Mouse (Mus musculus) G1E (cell line): ENCODE measurements around the gene Vps13d.

ENCODE experiments used
- CTCF ChIP-seq: IDR thresholded peaks from 2 replicates; pipeline ENCODE4 v1.5.1; 2012; ENCODE audit warnings: low read depth, low read length, inconsistent platforms, mixed read lengths
- GATA1 ChIP-seq: IDR thresholded peaks from 2 replicates; pipeline ENCODE4 v1.6.1; 2012; ENCODE audit warnings: borderline replicate concordance, low read length, inconsistent platforms, mixed read lengths
- GATA2 ChIP-seq: IDR thresholded peaks from 2 replicates; pipeline ENCODE4 v1.6.1; 2012; ENCODE audit warnings: low read depth, low read length, inconsistent platforms, borderline replicate concordance
- POLR2AphosphoS5 ChIP-seq: IDR thresholded peaks from 2 replicates; pipeline ENCODE4 v1.6.1; 2012; ENCODE audit warnings: low read depth, low read length, inconsistent platforms; ENCODE audit not compliant: insufficient replicate concordance
- TAL1 ChIP-seq: conservative IDR thresholded peaks from 2 replicates; pipeline ENCODE4 v1.6.1; 2012; ENCODE audit warnings: low read depth, low read length, inconsistent platforms, mixed read lengths

DNA sequence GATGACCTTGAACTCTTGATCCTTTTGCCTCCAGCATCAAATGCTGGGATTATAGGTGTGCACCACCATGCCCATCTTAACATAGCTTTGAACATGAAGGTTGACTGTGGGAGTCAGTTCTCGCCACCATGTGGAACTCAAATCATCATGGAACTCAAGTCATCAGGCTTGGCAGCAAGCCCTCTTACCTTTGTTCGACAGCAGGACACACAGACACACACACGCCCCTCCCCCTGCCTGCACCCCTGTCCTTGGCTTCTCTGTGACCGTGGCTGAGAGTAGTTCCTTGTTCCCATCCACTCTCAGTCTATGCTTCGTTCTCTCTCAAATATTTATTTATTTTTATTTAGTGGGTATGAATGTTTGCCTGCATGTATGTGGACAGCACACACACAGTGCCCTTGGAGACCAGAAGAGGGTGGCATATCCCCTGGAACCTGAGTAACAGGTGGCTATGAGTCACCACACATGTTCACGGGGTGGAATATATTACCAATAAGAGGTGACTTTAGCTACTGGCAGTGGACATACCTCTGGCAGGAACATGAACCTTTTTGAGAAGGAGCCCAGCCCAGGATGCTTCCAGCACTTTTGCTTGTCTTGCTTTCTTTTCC lies 14.4 kb upstream of the Vps13d start:
- no peak for TF ChIP-seq TAL1
- TF ChIP-seq POLR2AphosphoS5, result no peak
- no peak for TF ChIP-seq GATA1
- TF ChIP-seq CTCF, result no peak
- no peak for TF ChIP-seq GATA2
